Mouse (Mus musculus) liver, embryonic 11.5 days (tissue): ENCODE results near the gene Mapk3. TPM values are rescaled to one million over a fixed set of nuclear protein-coding genes. Genes with fewer than 3 reads are reported as not detected.

ENCODE experiments used
- ATAC-seq: fragments of 200-750 bp; cut with Nextera tagmentation; replicated peaks from 2 replicates; pipeline ENCODE4 v1.8.0; 2017; ENCODE audit warnings: moderate number of reproducible peaks, mild to moderate bottlenecking, moderate TSS enrichment, moderate library complexity; ENCODE audit not compliant: low FRiP score
- DNase-seq: peaks from one replicate; pipeline ENCODE4 v3.0.0-alpha.2; 2017; ENCODE audit warnings: low spot score
- H3K27ac ChIP-seq: fragments of 300-500 bp; sonication (generic); 2 replicates; pipeline ENCODE4 v1.5.1; 2014; ENCODE audit warnings: mild to moderate bottlenecking, low read depth, low read length, control low read depth
- H3K27me3 ChIP-seq: fragments of 300-500 bp; sonication (generic); replicated peaks from 2 replicates; pipeline ENCODE4 v1.6.1; 2014; ENCODE audit warnings: low read length, mixed read lengths; ENCODE audit not compliant: control insufficient read depth, insufficient read depth
- H3K36me3 ChIP-seq: fragments of 300-500 bp; sonication (generic); 2 replicates; pipeline ENCODE4 v1.6.1; 2014; ENCODE audit warnings: mild to moderate bottlenecking, low read length, moderate library complexity, mixed read lengths; ENCODE audit not compliant: control insufficient read depth, insufficient read depth
- H3K4me1 ChIP-seq: fragments of 300-500 bp; sonication (generic); replicated peaks from 2 replicates; pipeline ENCODE4 v1.6.1; 2014; ENCODE audit warnings: low read length, mixed read lengths; ENCODE audit not compliant: control insufficient read depth, insufficient read depth
- H3K4me2 ChIP-seq: fragments of 300-500 bp; sonication (generic); 2 replicates; pipeline ENCODE4 v1.6.1; 2014; ENCODE audit warnings: mild to moderate bottlenecking, control low read depth, moderate library complexity
- H3K4me3 ChIP-seq: fragments of 300-500 bp; sonication (generic); 2 replicates; pipeline ENCODE4 v1.5.1; 2014; ENCODE audit warnings: low read depth, low read length, control low read depth
- H3K9ac ChIP-seq: fragments of 300-500 bp; sonication (generic); 2 replicates; pipeline ENCODE4 v1.6.1; 2014; ENCODE audit warnings: low read depth, low read length, control low read depth
- H3K9me3 ChIP-seq: fragments of 300-500 bp; sonication (generic); 2 replicates; pipeline ENCODE4 v1.6.1; 2016; ENCODE audit warnings: low read length, inconsistent platforms, mixed read lengths; ENCODE audit not compliant: control insufficient read depth
- WGBS: fragments of 180-500 bp; shearing (Covaris S2); extraction: QIAGEN DNeasy Blood & Tissue Kit; methylation state at CpG from one replicate; pipeline ENCODE4 v1.1.7; 2014; 5-methylcytosine and 5-hydroxymethylcytosine counted together
- polyA plus RNA-seq: library from polyadenylated mRNA; unstranded; fragments of >200 nt; fragmentation: Nextera tagmentation; extraction: Ambion mirVana; gene quantifications from 2 replicates; pipeline ENCODE4 v1.2.1, GENCODE M21; 2014

The Mapk3 gene
- polyA plus RNA-seq, 1 experiment from 2014 or later, result 39.3 TPM

- Histone ChIP-seq H3K4me2 (peak overlapping the region; percentile 82), H3K4me3 (peak overlapping the region; percentile 97), H3K4me1 (peaks cover 44% of the 10 kb centered on the region), H3K27me3 (no peaks in the 10 kb centered on the region), H3K9me3 (no peaks in the 10 kb centered on the region), H3K27ac (peak overlapping the region; percentile 95), H3K36me3 (peaks cover 28% of the 10 kb centered on the region), H3K9ac (peak overlapping the region; percentile 84)
- ATAC-seq (peak; percentile 76), DNase-seq (peak; percentile 83)
- WGBS, result 2% methylated on average over 38 of the region's 38 CpGs
Observed at GRCm38 (mm10) chr7:126799468-126800268, 40.3 kb downstream of the Mapk3 start.

GRCm38 (mm10) chr7:126800269-126801056 is 41.1 kb downstream of the Mapk3 start:
- DNase-seq (no peak), ATAC-seq (no peak)
- Histone ChIP-seq H3K4me3 (peak overlapping the region; percentile 97), H3K36me3 (peaks cover 22% of the 10 kb centered on the region), H3K9ac (peak overlapping the region; percentile 84), H3K4me1 (peaks cover 37% of the 10 kb centered on the region), H3K27me3 (no peaks in the 10 kb centered on the region), H3K4me2 (peak overlapping the region; percentile 82), H3K27ac (peak overlapping the region; percentile 95), H3K9me3 (no peaks in the 10 kb centered on the region)
- WGBS, result 57% methylated on average over 5 of the region's 5 CpGs

DNA sequence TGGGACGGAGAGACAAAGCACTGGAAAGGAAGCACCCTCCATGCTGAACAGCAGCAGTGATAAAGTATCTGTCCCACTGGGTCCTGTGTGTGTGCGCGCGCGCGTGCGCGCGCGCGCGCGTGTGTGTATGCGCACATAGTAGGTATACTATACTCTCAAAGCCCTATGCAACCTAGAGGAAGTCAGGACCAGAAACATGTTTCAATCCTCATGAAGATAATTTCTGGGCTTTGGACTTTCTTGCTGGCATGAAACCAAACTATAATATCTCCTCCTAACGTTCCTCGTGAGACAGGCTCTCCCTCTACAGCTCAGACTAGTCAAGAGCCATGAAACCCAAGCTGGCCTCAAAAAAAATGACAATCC is 41.6 kb downstream of the Mapk3 start:
- Histone ChIP-seq H3K4me3 (no peak overlapping the region), H3K27ac (no peak overlapping the region), H3K4me1 (peaks cover 34% of the 10 kb centered on the region), H3K27me3 (no peaks in the 10 kb centered on the region), H3K4me2 (no peak overlapping the region), H3K36me3 (peaks cover 17% of the 10 kb centered on the region), H3K9ac (0 out of 2 replicates have a peak overlapping the region, but pooled peaks have one; percentile 12), H3K9me3 (no peaks in the 10 kb centered on the region)
- DNase-seq (no peak), ATAC-seq (no peak)
- 90% methylated on average over 16 of the region's 16 CpGs for WGBS

DNA sequence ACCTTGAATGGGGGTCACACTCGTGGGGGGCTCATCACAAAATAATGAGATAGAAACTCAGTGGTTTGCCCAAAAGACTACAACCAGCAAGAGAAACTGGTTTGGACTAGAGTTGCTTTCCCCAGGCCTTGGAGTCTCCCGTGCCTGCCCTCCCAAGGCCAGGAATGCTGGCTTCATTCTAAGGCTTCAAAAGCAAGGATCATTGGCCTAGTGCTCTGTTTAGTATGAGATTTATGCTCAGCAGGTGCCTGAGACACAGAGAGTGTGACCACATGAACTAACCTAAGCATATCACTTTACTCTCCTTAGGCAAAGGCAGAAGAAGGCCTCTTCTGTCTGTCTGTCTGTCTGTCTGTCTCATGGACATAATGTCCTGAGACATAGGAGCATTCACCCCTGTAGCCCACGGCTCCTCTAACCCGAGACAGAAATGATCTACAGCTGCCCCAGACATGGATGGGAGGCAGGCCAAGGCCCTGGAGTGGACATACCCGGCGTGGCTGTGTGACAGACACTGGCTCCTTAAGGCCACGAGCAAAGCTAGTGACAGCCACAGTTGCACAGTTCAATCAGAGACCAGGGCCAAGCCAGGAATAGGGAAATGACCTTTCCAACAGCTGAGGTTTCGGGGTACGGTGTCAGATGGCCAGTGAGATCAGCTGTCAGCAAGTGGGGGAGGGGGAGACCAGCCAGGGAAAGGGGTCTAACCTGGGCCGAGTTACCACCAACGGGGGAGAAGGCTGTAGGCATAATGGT is 42.9 kb downstream of the Mapk3 start:
- no peak for DNase-seq
- H3K4me1 ChIP-seq, result peaks cover 21% of the 10 kb centered on the region

GRCm38 (mm10) chr7:126803181-126803580 is 43.8 kb downstream of the Mapk3 start:
- peaks cover 2% of the 10 kb centered on the region; the same call in 1 of the 2 replicates for H3K36me3 ChIP-seq
- DNase-seq (no peak), ATAC-seq (no peak)
- WGBS, result 58% methylated on average over 6 of the region's 6 CpGs
- no peaks in the 10 kb centered on the region for H3K9me3 ChIP-seq
- H3K9ac ChIP-seq, result no peak overlapping the region
- H3K4me2 ChIP-seq, result no peak overlapping the region
- H3K4me1 ChIP-seq, result peaks cover 22% of the 10 kb centered on the region
- no peak overlapping the region for H3K4me3 ChIP-seq
- H3K27ac ChIP-seq, result no peak overlapping the region
- H3K27me3 ChIP-seq, result no peaks in the 10 kb centered on the region

More for the DNA sequence above, 42.9 kb downstream of the Mapk3 start:
- Histone ChIP-seq H3K4me2 (no peak overlapping the region), H3K27ac (no peak overlapping the region), H3K9ac (no peak overlapping the region), H3K36me3 (peaks cover 6% of the 10 kb centered on the region; the same call in 1 of the 2 replicates), H3K9me3 (no peaks in the 10 kb centered on the region), H3K4me3 (no peak overlapping the region), H3K27me3 (no peaks in the 10 kb centered on the region)
- ATAC-seq, result no peak
- WGBS, result 80% methylated on average over 11 of the region's 11 CpGs

DNA sequence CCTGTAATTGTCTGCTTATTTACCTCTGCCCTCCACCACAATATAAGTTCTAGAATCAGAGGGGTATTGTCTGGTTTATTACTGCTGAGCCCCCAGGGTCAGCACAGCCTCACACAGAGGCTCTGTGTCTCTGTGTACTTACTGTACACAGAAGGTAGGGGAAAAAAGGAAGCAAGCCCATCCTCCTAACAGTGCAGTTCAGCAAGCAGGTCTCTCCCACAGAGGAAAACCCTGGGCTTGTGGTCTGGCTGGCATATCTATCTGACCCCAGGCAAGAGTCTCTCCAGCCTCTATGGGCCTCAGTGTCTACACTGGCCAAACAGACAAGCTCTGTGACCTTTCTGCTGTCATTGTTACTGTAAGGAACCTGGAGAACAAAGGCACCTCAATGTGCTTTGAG is 44.4 kb downstream of the Mapk3 start:
- peaks cover 28% of the 10 kb centered on the region for H3K4me1 ChIP-seq
- 0 out of 2 replicates have a peak overlapping the region, but pooled peaks have one; percentile 15 for H3K9ac ChIP-seq
- H3K36me3 ChIP-seq, result peaks cover 2% of the 10 kb centered on the region; the same call in 1 of the 2 replicates
- peak overlapping the region; percentile 25 for H3K4me2 ChIP-seq
- no peak overlapping the region for H3K27ac ChIP-seq
- H3K9me3 ChIP-seq, result no peaks in the 10 kb centered on the region
- ATAC-seq, result no peak
- no peak overlapping the region for H3K4me3 ChIP-seq
- no peaks in the 10 kb centered on the region for H3K27me3 ChIP-seq
- no peak for DNase-seq

DNA sequence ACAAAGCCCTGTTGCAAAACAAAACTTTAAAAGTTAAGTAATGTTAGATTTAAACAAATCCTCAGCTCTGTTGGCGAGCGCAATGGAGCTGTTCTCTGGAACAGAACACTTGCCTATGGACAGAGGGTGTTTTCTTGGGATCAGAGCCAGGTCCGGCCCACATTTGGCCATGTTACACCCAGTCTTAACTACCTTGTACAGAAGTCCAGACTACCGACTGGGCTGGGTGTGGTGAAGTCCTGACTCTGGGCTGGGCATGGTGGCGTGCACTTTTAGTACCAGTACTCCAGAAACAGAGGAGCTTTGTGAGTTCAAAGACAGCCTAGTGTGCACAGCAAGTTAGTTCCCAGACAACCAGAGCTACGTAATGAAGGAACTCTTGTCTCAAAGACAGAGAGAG is 47.6 kb downstream of the Mapk3 start:
- Histone ChIP-seq H3K9me3 (no peaks in the 10 kb centered on the region), H3K27ac (0 out of 2 replicates have a peak overlapping the region, but pooled peaks have one; percentile 6), H3K36me3 (peaks cover 2% of the 10 kb centered on the region; the same call in 1 of the 2 replicates), H3K9ac (no peak overlapping the region), H3K27me3 (no peaks in the 10 kb centered on the region), H3K4me3 (no peak overlapping the region), H3K4me1 (peaks cover 28% of the 10 kb centered on the region), H3K4me2 (no peak overlapping the region)
- DNase-seq (no peak), ATAC-seq (no peak)
- WGBS, result 85% methylated on average over 6 of the region's 6 CpGs

DNA sequence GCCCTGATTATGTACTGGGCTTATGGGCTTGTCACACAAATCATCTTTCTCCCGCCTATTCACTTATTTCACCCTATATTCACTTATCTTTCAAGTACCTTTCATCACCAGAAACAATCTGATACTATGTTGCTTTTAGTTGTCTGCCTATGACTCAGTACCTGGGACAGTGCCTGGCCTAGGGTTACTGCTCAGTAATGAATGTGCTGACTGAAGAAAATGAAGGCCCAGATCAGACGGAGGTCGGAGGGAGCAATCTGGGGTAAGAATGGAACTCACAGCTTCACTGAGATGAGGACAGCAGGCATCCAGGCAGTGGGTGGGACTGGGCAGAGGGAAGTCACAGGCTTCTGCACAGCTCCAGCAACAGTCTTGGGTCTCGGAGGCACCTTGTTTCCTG is 48.0 kb downstream of the Mapk3 start:
- ATAC-seq (no peak), DNase-seq (no peak)
- Histone ChIP-seq H3K4me1 (peaks cover 28% of the 10 kb centered on the region), H3K9ac (no peak overlapping the region; the same call in 1 of the 2 replicates), H3K4me3 (no peak overlapping the region), H3K27me3 (no peaks in the 10 kb centered on the region), H3K4me2 (no peak overlapping the region; the same call in 1 of the 2 replicates), H3K9me3 (no peaks in the 10 kb centered on the region), H3K27ac (0 out of 2 replicates have a peak overlapping the region, but pooled peaks have one; percentile 6), H3K36me3 (peaks cover 2% of the 10 kb centered on the region; the same call in 1 of the 2 replicates)
- 80% methylated on average over 4 of the region's 4 CpGs for WGBS
